In genomic region chr14:8220306-8220705, GRCm38 (mm10) we compare ENCODE assay signal across 11 mouse cellular contexts. TPM values are rescaled to one million over a fixed set of nuclear protein-coding genes. Genes with fewer than 3 reads are reported as not detected.
DNase-seq lines count a peak whose midpoint lies in the region; ATAC-seq and TF ChIP-seq lines count a peak whose summit lies in the region.
"Had no signal": no experiment of that assay in that cellular context is flagged by ENCODE, and none has a peak within 500 bp of the region (broad histone marks: within the 10 kb centered on the region; RNA-seq: fewer than 3 reads in every experiment).

No protein-coding gene starts in this region.

- no peak overlapping the region for H3ac ChIP-seq in C2C12 (ENCODE audit: control insufficient read depth, insufficient read length, low read depth)

- no peaks in the 10 kb centered on the region for H3K27me3 ChIP-seq in kidney, postnatal 0 days (ENCODE audit: insufficient read depth, low read length)
- no peaks in the 10 kb centered on the region for H3K27me3 ChIP-seq in C2C12 (ENCODE audit: control insufficient read depth, insufficient read depth, insufficient read length)
- H3K27me3 ChIP-seq in liver, embryonic 12.5 days (replicated peaks), result no peaks in the 10 kb centered on the region
- H3K27me3 ChIP-seq in forebrain, embryonic 11.5 days (ENCODE audit: control insufficient read depth, insufficient read depth, low read length), result peaks cover 6% of the 10 kb centered on the region; the same call in 1 of the 2 replicates

- peak; percentile 45; the same call in 1 of the 2 replicates for TF ChIP-seq CTCF in kidney, postnatal 0 days (IDR thresholded peaks at IDR 0.05; ENCODE audit: low read depth)
- peak; percentile 33 for TF ChIP-seq CTCF in C2C12 (IDR thresholded peaks at IDR 0.05; ENCODE audit: control insufficient read depth, insufficient read depth, insufficient read length)

- H3K9ac ChIP-seq in kidney, postnatal 0 days (ENCODE audit: low read depth, low read length), result no peak overlapping the region
- no peak overlapping the region for H3K9ac ChIP-seq in liver, embryonic 12.5 days
- no peak overlapping the region for H3K9ac ChIP-seq in forebrain, embryonic 11.5 days (ENCODE audit: low read length)

- WGBS in kidney, postnatal 0 days, result 77% methylated on average over 7 of the region's 7 CpGs
- WGBS in liver, embryonic 12.5 days (ENCODE audit: insufficient replicate concordance), result 44% methylated on average over 7 of the region's 7 CpGs
- 59% methylated on average over 7 of the region's 7 CpGs for WGBS in forebrain, embryonic 11.5 days

- peaks cover 1% of the 10 kb centered on the region for H3K79me3 ChIP-seq in C2C12 (ENCODE audit: low read depth)

- no peaks in the 10 kb centered on the region for H3K9me3 ChIP-seq in kidney, postnatal 0 days (replicated peaks; ENCODE audit: low read length)
- H3K9me3 ChIP-seq in liver, embryonic 12.5 days (replicated peaks), result no peaks in the 10 kb centered on the region
- H3K9me3 ChIP-seq in forebrain, embryonic 11.5 days (ENCODE audit: control insufficient read depth, low read length), result no peaks in the 10 kb centered on the region

- H3K4me1 ChIP-seq in kidney, postnatal 0 days (replicated peaks; ENCODE audit: insufficient read depth, low read length), result peaks cover 9% of the 10 kb centered on the region; the same call in 1 of the 2 replicates
- peaks cover 45% of the 10 kb centered on the region for H3K4me1 ChIP-seq in liver, embryonic 12.5 days
- H3K4me1 ChIP-seq in forebrain, embryonic 11.5 days (replicated peaks; ENCODE audit: control insufficient read depth, insufficient read depth, low read length), result no peaks in the 10 kb centered on the region; the same call in 1 of the 2 replicates

- peaks cover 2% of the 10 kb centered on the region for H3K79me2 ChIP-seq in C2C12 (ENCODE audit: control insufficient read depth, insufficient read depth)

- no peak for ATAC-seq in kidney, postnatal 0 days (replicated peaks; ENCODE audit: low FRiP score, low read depth)
- no peak for ATAC-seq in liver, embryonic 12.5 days
- no peak for ATAC-seq in forebrain, embryonic 11.5 days (replicated peaks; ENCODE audit: low FRiP score)

- no peak overlapping the region for H3K4me3 ChIP-seq in kidney, postnatal 0 days (replicated peaks; ENCODE audit: low read depth, low read length)
- H3K4me3 ChIP-seq in C2C12 (ENCODE audit: insufficient read depth, poor library complexity, severe bottlenecking), result no peak overlapping the region
- no peak overlapping the region for H3K4me3 ChIP-seq in liver, embryonic 12.5 days
- no peak overlapping the region for H3K4me3 ChIP-seq in forebrain, embryonic 11.5 days (ENCODE audit: low read depth, low read length)

- DNase-seq in kidney, postnatal 0 days (ENCODE audit: low spot score), result no peak
- no peak for DNase-seq in kidney, postnatal 4 days
- DNase-seq in ZHBTc4 (ENCODE audit: low read depth, low spot score), result peak; percentile 44
- DNase-seq in forebrain, embryonic 11.5 days (ENCODE audit: low spot score), result no peak
- no peak for DNase-seq in embryo, embryonic 11 days
- DNase-seq in gastrocnemius, postnatal 14 days, result no peak

- no peak overlapping the region for H3K27ac ChIP-seq in kidney, postnatal 0 days
- H3K27ac ChIP-seq in liver, embryonic 12.5 days, result peak overlapping the region; percentile 5; the same call in 1 of the 2 replicates
- no peak overlapping the region for H3K27ac ChIP-seq in forebrain, embryonic 11.5 days (ENCODE audit: low read depth, low read length)

- intact Hi-C loops in gastrocnemius, postnatal 14 days (cut with DNase I; ENCODE audit: low total_unique reads), result no loop called here

- no peak overlapping the region for H3K4me2 ChIP-seq in kidney, postnatal 0 days (ENCODE audit: low read length)
- no peak overlapping the region for H3K4me2 ChIP-seq in liver, embryonic 12.5 days
- no peak overlapping the region for H3K4me2 ChIP-seq in forebrain, embryonic 11.5 days (ENCODE audit: low read depth, low read length, severe bottlenecking)

- peaks cover 24% of the 10 kb centered on the region; the same call in 1 of the 2 replicates for H3K36me3 ChIP-seq in kidney, postnatal 0 days (ENCODE audit: insufficient read depth, low read length)
- H3K36me3 ChIP-seq in C2C12 (ENCODE audit: control insufficient read depth, insufficient read depth), result peaks cover 3% of the 10 kb centered on the region
- H3K36me3 ChIP-seq in liver, embryonic 12.5 days, result peaks cover 14% of the 10 kb centered on the region
- H3K36me3 ChIP-seq in forebrain, embryonic 11.5 days (ENCODE audit: control insufficient read depth, insufficient read depth, low read length), result peaks cover 5% of the 10 kb centered on the region

TF ChIP-seq in C2C12, 6 proteins besides CTCF, POLR2A, EP300 and RAD21:
- no peak for TF ChIP-seq MAX (IDR thresholded peaks at IDR 0.05)

RNA-seq across cellular contexts. Expression of gene Kctd6, which starts 6.4 kb away (rescaled TPM):
- 30.2 and 34.1 TPM in 2 replicates for polyA plus RNA-seq in kidney, postnatal 0 days (2015; fragmentation: Nextera tagmentation; extraction: Ambion mirVana)
- 3.9 TPM for polyA plus RNA-seq in C2C12 (2012; fragmentation: generic; extraction: Trizol)
- 7.8 and 8.6 TPM in 2 replicates for polyA plus RNA-seq in liver, embryonic 12.5 days (2016; fragmentation: Nextera tagmentation; extraction: Ambion mirVana)
- polyA plus RNA-seq in forebrain, embryonic 11.5 days (2014; fragmentation: Nextera tagmentation; extraction: Ambion mirVana), result 13.7 and 14.3 TPM in 2 replicates
- 1 to 10 TPM; 6.6 to 7.4 TPM for total RNA-seq in gastrocnemius, postnatal 14 days (2021)

RNA-seq across cellular contexts. Expression of gene Acox2, which starts 38.8 kb away (rescaled TPM):
- polyA plus RNA-seq in kidney, postnatal 0 days (2015; fragmentation: Nextera tagmentation; extraction: Ambion mirVana), result 6.2 and 7.1 TPM in 2 replicates
- not detected for polyA plus RNA-seq in C2C12 (2012; fragmentation: generic; extraction: Trizol)
- 2.8 and 3.5 TPM in 2 replicates for polyA plus RNA-seq in liver, embryonic 12.5 days (2016; fragmentation: Nextera tagmentation; extraction: Ambion mirVana)
- not detected in 2 replicates for polyA plus RNA-seq in forebrain, embryonic 11.5 days (2014; fragmentation: Nextera tagmentation; extraction: Ambion mirVana)
- under 1 TPM in 1 of 2 experiments, not detected in 1; 0.08 TPM for total RNA-seq in gastrocnemius, postnatal 14 days (2021)
- total RNA-seq: layer of hippocampus, adult 8-10 months; monocyte, adult 5-6 weeks had no signal
- polyA plus RNA-seq: heart, embryonic 14.5 days had no signal

RNA-seq across cellular contexts. Expression of gene Pdhb, which starts 47.5 kb away (rescaled TPM):
- polyA plus RNA-seq in kidney, postnatal 0 days (2015; fragmentation: Nextera tagmentation; extraction: Ambion mirVana), result 318 and 322 TPM in 2 replicates
- 127 TPM for polyA plus RNA-seq in C2C12 (2012; fragmentation: generic; extraction: Trizol)
- polyA plus RNA-seq in liver, embryonic 12.5 days (2016; fragmentation: Nextera tagmentation; extraction: Ambion mirVana), result 138 and 139 TPM in 2 replicates
- 202 and 213 TPM in 2 replicates for polyA plus RNA-seq in forebrain, embryonic 11.5 days (2014; fragmentation: Nextera tagmentation; extraction: Ambion mirVana)
- total RNA-seq in gastrocnemius, postnatal 14 days (2021), result 100 to 1,000 TPM; 335 to 409 TPM
